Comparison of ENCODE assay signal across 10 mouse cellular contexts in the genomic region with DNA sequence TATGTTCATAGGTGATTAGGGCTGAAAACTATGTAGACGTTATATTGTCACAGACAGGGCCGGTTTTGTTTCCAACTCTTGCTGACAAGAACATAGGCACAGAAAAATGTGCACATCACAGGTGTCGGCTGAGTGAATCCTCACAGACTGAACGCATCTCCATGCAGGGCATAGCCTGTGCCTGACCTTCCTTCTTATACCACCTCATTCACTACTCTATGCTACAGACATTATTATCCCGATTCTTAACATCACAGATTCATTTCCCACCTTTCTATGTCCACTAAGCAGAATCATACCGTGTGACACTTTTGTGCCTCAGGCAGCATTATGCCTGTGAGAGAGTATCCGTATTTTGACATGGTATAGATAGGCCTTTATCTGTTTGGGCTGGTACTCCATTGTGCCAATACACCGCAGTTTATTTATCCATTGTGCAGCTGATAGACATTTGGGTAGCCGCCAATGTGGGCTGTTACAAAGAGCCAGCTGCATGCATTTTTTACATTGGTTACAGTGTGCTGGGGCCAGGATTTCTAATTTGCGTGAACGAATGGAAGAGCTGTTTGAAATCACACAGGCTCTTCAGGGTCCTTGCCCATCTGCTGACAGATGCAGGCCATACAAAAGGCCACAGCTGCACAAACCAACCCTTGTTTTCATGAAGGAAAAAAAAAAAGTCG. TPM values are rescaled to one million over a fixed set of nuclear protein-coding genes. Genes with fewer than 3 reads are reported as not detected.
DNase-seq lines count a peak whose midpoint lies in the region; ATAC-seq and TF ChIP-seq lines count a peak whose summit lies in the region.
"Had no signal": no experiment of that assay in that cellular context is flagged by ENCODE, and none has a peak within 500 bp of the region (broad histone marks: within the 10 kb centered on the region; RNA-seq: fewer than 3 reads in every experiment).

No protein-coding gene starts in this region.

- ATAC-seq in heart, embryonic 13.5 days (ENCODE audit: extremely low read depth, insufficient number of reproducible peaks, low FRiP score, low TSS enrichment), result no peak; the same call in 1 of the 2 replicates
- peak; percentile 92 for ATAC-seq in forebrain, embryonic 16.5 days
- no peak for ATAC-seq in kidney, embryonic 15.5 days (replicated peaks; ENCODE audit: low FRiP score)

- no peaks in the 10 kb centered on the region for H3K27me3 ChIP-seq in heart, embryonic 13.5 days (replicated peaks)
- H3K27me3 ChIP-seq in forebrain, embryonic 16.5 days (replicated peaks; ENCODE audit: control insufficient read depth, insufficient read depth, low read length), result no peaks in the 10 kb centered on the region
- H3K27me3 ChIP-seq in cerebellum, adult 2 months (ENCODE audit: control insufficient read depth, insufficient read depth, low read length), result no peaks in the 10 kb centered on the region
- H3K27me3 ChIP-seq in kidney, embryonic 15.5 days, result no peaks in the 10 kb centered on the region

- H3K9ac ChIP-seq in heart, embryonic 13.5 days, result no peak overlapping the region
- H3K9ac ChIP-seq in forebrain, embryonic 16.5 days (replicated peaks; ENCODE audit: low read depth, low read length), result no peak overlapping the region
- no peak overlapping the region for H3K9ac ChIP-seq in kidney, embryonic 15.5 days

- intact Hi-C loops in heart, postnatal 25 days (cut with DNase I), result no loop called here

- 48% methylated on average over 12 of the region's 12 CpGs for WGBS in heart, embryonic 13.5 days
- 25% methylated on average over 12 of the region's 12 CpGs for WGBS in forebrain, embryonic 16.5 days
- 56% methylated on average over 12 of the region's 12 CpGs for WGBS in cerebellum, adult 2 months
- 79% methylated on average over 12 of the region's 12 CpGs for WGBS in kidney, embryonic 15.5 days

- no peaks in the 10 kb centered on the region for H3K36me3 ChIP-seq in heart, embryonic 13.5 days
- no peaks in the 10 kb centered on the region for H3K36me3 ChIP-seq in forebrain, embryonic 16.5 days (ENCODE audit: control insufficient read depth, insufficient read depth)
- H3K36me3 ChIP-seq in kidney, embryonic 15.5 days, result no peaks in the 10 kb centered on the region

- no peak overlapping the region for H3K4me3 ChIP-seq in heart, embryonic 13.5 days
- no peak overlapping the region for H3K4me3 ChIP-seq in forebrain, embryonic 16.5 days (replicated peaks; ENCODE audit: low read length)
- no peak overlapping the region for H3K4me3 ChIP-seq in cerebellum, adult 2 months (replicated peaks; ENCODE audit: insufficient read depth, low read depth, low read length)
- H3K4me3 ChIP-seq in kidney, embryonic 15.5 days (replicated peaks), result no peak overlapping the region

- peaks cover 17% of the 10 kb centered on the region for H3K4me1 ChIP-seq in heart, embryonic 13.5 days
- H3K4me1 ChIP-seq in forebrain, embryonic 16.5 days (replicated peaks; ENCODE audit: control insufficient read depth, insufficient read depth, low read length), result peaks cover 13% of the 10 kb centered on the region
- no peaks in the 10 kb centered on the region for H3K4me1 ChIP-seq in cerebellum, adult 2 months (ENCODE audit: control insufficient read depth, insufficient read depth, low read length)
- 0 out of 2 replicates have a peak, but pooled peaks cover 2% of the 10 kb centered on the region for H3K4me1 ChIP-seq in kidney, embryonic 15.5 days

- H3K4me2 ChIP-seq in heart, embryonic 13.5 days, result peak overlapping the region; percentile 48
- no peak overlapping the region for H3K4me2 ChIP-seq in forebrain, embryonic 16.5 days (ENCODE audit: low read length)
- H3K4me2 ChIP-seq in kidney, embryonic 15.5 days, result no peak overlapping the region

- TF ChIP-seq CTCF in cerebellum, adult 2 months (IDR thresholded peaks at IDR 0.05; ENCODE audit: borderline replicate concordance, insufficient read depth, low read depth, low read length), result no peak

- no peaks in the 10 kb centered on the region for H3K9me3 ChIP-seq in heart, embryonic 13.5 days
- no peaks in the 10 kb centered on the region for H3K9me3 ChIP-seq in forebrain, embryonic 16.5 days (ENCODE audit: control insufficient read depth, low read length)
- no peaks in the 10 kb centered on the region for H3K9me3 ChIP-seq in kidney, embryonic 15.5 days (replicated peaks)

- no peak for TF ChIP-seq POLR2A in cerebellum, adult 2 months (IDR thresholded peaks at IDR 0.05; ENCODE audit: borderline replicate concordance, insufficient read depth, low read length)

- no peak for DNase-seq in heart, postnatal 25 days (ENCODE audit: low spot score)
- peak; percentile 41 for DNase-seq in Muller cell, postnatal 12 days (ENCODE audit: inconsistent ontology term)
- peak; percentile 30 to 47 for DNase-seq in lung, postnatal 4 days
- no peak for DNase-seq in cerebellum, adult 2 months
- DNase-seq in adrenal gland, postnatal 36 days, result no peak
- DNase-seq: kidney, postnatal 25 days had no signal

- H3K27ac ChIP-seq in heart, embryonic 13.5 days (replicated peaks), result peak overlapping the region; percentile 42
- H3K27ac ChIP-seq in forebrain, embryonic 16.5 days (ENCODE audit: low read length), result peak overlapping the region; percentile 77
- no peak overlapping the region for H3K27ac ChIP-seq in cerebellum, adult 2 months (ENCODE audit: insufficient read depth, low read length)
- H3K27ac ChIP-seq in kidney, embryonic 15.5 days, result no peak overlapping the region

RNA-seq across cellular contexts. Expression of a gene that starts 33.5 kb away (rescaled TPM):
- 1.9 and 2.5 TPM in 2 replicates for polyA plus RNA-seq in heart, embryonic 13.5 days (2015; fragmentation: Nextera tagmentation; extraction: Ambion mirVana)
- total RNA-seq in heart, postnatal 25 days (2021), result 1 to 10 TPM; 5.8 to 9.4 TPM
- polyA plus RNA-seq in forebrain, embryonic 16.5 days (2015; fragmentation: Nextera tagmentation; extraction: Ambion mirVana), result not detected in 2 replicates
- polyA plus RNA-seq in cerebellum, adult 2 months (2012; rRNA removed), result not detected in 2 replicates
- not detected in 2 replicates for polyA plus RNA-seq in kidney, embryonic 15.5 days (2015; fragmentation: Nextera tagmentation; extraction: Ambion mirVana)
- total RNA-seq in adrenal gland, postnatal 36 days (2021), result not detected
- polyA plus RNA-seq: stomach, embryonic 16.5 days had no signal

Comparison
In these comparisons a context has a peak if more than half of its experiments do, and no peak if none do; other contexts are left out.
1. H3K27ac ChIP-seq: peak in heart, embryonic 13.5 days (single experiment) and forebrain, embryonic 16.5 days (single experiment); none in cerebellum, adult 2 months (single experiment) and kidney, embryonic 15.5 days (single experiment).
2. DNase-seq: peak in Muller cell, postnatal 12 days (single experiment) and lung, postnatal 4 days (2 of 2); none in heart, postnatal 25 days (single experiment), cerebellum, adult 2 months (0 of 2) and adrenal gland, postnatal 36 days (0 of 2).